Mouse (Mus musculus) hindbrain, embryonic 10.5 days (tissue): ENCODE measurements around the gene Amy2a1. TPM values are rescaled to one million over a fixed set of nuclear protein-coding genes. Genes with fewer than 3 reads are reported as not detected.
"Not testable (repeated sequence)": the region's sequence is repeated elsewhere in the genome, so short reads cannot be mapped to it uniquely, and the experiment has no call there.

Experiments
- DNase-seq: peaks from one replicate; pipeline ENCODE4 v3.0.0-alpha.2; 2017; ENCODE audit warnings: low spot score
- H3K27ac ChIP-seq: fragments of 300-500 bp; sonication (generic); 2 replicates; pipeline ENCODE4 v1.5.1; 2016; ENCODE audit warnings: mild to moderate bottlenecking, moderate library complexity
- H3K27me3 ChIP-seq: fragments of 300-500 bp; sonication (generic); 2 replicates; pipeline ENCODE4 v1.6.1; 2016; ENCODE audit warnings: mild to moderate bottlenecking; ENCODE audit not compliant: poor library complexity, insufficient read depth, severe bottlenecking
- H3K36me3 ChIP-seq: fragments of 300-500 bp; sonication (generic); 2 replicates; pipeline ENCODE4 v1.6.1; 2016; ENCODE audit warnings: mild to moderate bottlenecking, moderate library complexity
- H3K4me1 ChIP-seq: fragments of 300-500 bp; sonication (generic); replicated peaks from 2 replicates; pipeline ENCODE4 v1.6.1; 2016; ENCODE audit warnings: mild to moderate bottlenecking
- H3K4me3 ChIP-seq: fragments of 300-500 bp; sonication (generic); 2 replicates; pipeline ENCODE4 v1.5.1; 2016; ENCODE audit warnings: mild to moderate bottlenecking, moderate library complexity
- H3K9me3 ChIP-seq: fragments of 300-500 bp; sonication (generic); 2 replicates; pipeline ENCODE4 v1.6.1; 2016; ENCODE audit warnings: mild to moderate bottlenecking, moderate library complexity
- WGBS: fragments of 180-500 bp; shearing (Covaris S2); methylation state at CpG from one replicate; pipeline ENCODE4 v1.1.7; 2016; 5-methylcytosine and 5-hydroxymethylcytosine counted together
- polyA plus RNA-seq: library from polyadenylated mRNA; unstranded; fragments of >200 nt; fragmentation: Nextera tagmentation; extraction: Ambion mirVana; gene quantifications from 2 replicates; pipeline ENCODE4 v1.2.1, GENCODE M21; 2016

Amy2a1 gene
- not detected in 2 replicates for polyA plus RNA-seq

GRCm38 (mm10) chr3:113532328-113532727 is at the start of gene Amy2a1:
Gene Amy2a1 (minus strand): TSS chr3:113532428.
- not testable (repeated sequence) for H3K4me3 ChIP-seq, H3K9me3 ChIP-seq
- WGBS = 84% methylated on average over 3 of the region's 3 CpGs

DNA sequence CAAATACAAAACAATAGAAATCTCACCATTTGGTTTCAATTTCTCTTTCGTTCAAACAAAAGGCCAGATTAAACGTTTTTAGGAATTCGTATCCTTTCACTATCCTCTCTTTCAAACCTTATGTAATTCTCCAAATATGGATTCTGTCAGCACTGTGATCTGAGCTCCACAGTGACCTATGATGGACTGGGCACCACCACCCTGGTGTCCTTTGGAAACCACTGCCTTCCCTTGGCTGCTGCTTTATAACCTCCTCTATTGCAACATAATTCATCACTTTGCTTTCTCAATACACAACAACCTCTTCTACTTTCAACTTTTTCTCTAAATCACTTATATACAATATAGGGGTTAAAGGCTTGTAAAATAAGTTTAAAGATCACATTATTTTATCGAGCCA is 42.4 kb upstream of the Amy2a1 start:
- DNase-seq = no peak
- no peak overlapping the region for H3K4me3 ChIP-seq
- H3K36me3 ChIP-seq = no peaks in the 10 kb centered on the region
- no peaks in the 10 kb centered on the region for H3K4me1 ChIP-seq
- no peaks in the 10 kb centered on the region for H3K9me3 ChIP-seq
- no peak overlapping the region for H3K27ac ChIP-seq
- no peaks in the 10 kb centered on the region for H3K27me3 ChIP-seq
- 85% methylated on average over 4 of the region's 4 CpGs for WGBS

More at GRCm38 (mm10) chr3:113532328-113532727, at the start of gene Amy2a1:
- not testable (repeated sequence) for H3K27me3 ChIP-seq, H3K36me3 ChIP-seq, H3K27ac ChIP-seq, DNase-seq, H3K4me1 ChIP-seq

DNA sequence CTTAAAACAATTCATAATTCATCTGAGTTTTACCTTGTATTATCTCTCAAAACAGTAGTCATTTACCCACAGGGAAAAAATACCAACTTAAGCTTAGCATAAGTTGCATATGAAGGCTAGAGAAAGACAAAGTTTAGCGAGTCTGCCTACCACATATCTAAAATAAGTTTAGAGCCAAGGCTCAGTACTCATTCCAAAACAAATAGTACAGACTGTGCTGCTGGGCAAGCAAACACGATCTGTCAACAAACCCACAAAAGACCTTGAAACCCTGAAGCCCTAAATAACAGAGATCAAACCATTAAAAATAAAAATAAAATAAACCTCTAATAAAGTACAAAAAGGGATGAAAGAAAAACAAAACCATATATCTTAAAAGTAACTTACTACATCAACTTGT is 41.9 kb upstream of the Amy2a1 start:
- no peak for DNase-seq
- Histone ChIP-seq H3K27me3 (no peaks in the 10 kb centered on the region), H3K27ac (no peak overlapping the region), H3K9me3 (no peaks in the 10 kb centered on the region), H3K36me3 (no peaks in the 10 kb centered on the region), H3K4me1 (no peaks in the 10 kb centered on the region), H3K4me3 (no peak overlapping the region)
- 76% methylated on average over 2 of the region's 2 CpGs for WGBS

DNA sequence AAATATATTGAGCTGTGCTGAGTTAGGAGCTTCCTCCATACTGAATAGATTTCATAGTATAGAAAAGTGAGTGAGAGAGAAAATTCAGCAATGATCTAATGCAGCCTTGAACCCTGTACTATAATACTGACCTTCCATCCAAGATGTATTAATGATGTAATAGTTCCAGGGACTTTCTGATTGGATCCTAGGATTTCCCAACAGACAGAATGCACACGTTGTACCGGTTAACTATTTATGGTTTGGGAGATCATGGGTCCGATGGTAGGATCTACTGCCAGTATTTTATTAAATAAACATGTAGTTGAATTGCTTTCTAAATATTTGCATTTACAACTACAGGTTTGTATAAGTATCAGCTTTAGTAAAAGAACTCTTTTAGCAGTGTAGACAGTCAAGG is 39.9 kb upstream of the Amy2a1 start:
- Histone ChIP-seq H3K4me1 (no peaks in the 10 kb centered on the region), H3K27me3 (no peaks in the 10 kb centered on the region), H3K4me3 (no peak overlapping the region), H3K27ac (no peak overlapping the region), H3K36me3 (no peaks in the 10 kb centered on the region), H3K9me3 (peaks cover 4% of the 10 kb centered on the region)
- WGBS = 84% methylated on average over 3 of the region's 3 CpGs
- no peak for DNase-seq

GRCm38 (mm10) chr3:113539692-113540091 is 7.5 kb upstream of the Amy2a1 start:
- H3K27ac ChIP-seq = no peak overlapping the region
- H3K4me1 ChIP-seq = no peaks in the 10 kb centered on the region
- H3K27me3 ChIP-seq = no peaks in the 10 kb centered on the region
- H3K36me3 ChIP-seq = no peaks in the 10 kb centered on the region
- no peaks in the 10 kb centered on the region for H3K9me3 ChIP-seq
- no peak for DNase-seq
- H3K4me3 ChIP-seq = no peak overlapping the region

Other genes starting within 250 kb of the Amy2a1 start
- gene Amy2a4, start 241.0 kb downstream of the Amy2a1 start, polyA plus RNA-seq = not detected in 2 replicates
- gene Amy2a3, start 208.4 kb downstream of the Amy2a1 start, polyA plus RNA-seq = not detected in 2 replicates
- not detected in 2 replicates for gene Amy2a2, start 175.8 kb downstream of the Amy2a1 start, polyA plus RNA-seq
- 0.41 and 0.65 TPM in 2 replicates for gene Amy1, start 74.3 kb upstream of the Amy2a1 start, polyA plus RNA-seq
- 35.6 and 36.3 TPM in 2 replicates for gene Rnpc3, start 97.7 kb upstream of the Amy2a1 start, polyA plus RNA-seq